ENCODE assay signal across 30 mouse cellular contexts in the genomic region with DNA sequence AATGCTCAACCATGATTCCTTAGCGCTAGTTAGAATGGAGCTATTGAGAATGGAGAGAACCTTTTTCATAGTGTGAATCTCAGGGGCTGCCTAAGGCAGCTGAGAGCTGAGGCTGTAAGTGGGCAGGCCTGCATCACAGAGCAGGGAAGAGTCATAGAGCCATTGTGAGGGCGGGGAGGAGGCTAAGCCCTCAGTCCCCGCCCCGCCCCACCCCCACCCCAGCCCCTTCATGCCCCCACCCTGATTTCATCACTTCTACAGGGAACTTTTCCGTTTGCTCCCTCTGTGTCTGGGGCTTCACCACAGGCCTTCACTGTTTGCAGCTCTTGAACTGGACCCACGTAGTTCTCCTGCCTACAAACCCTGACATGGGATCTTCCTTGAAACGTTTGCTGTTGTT. TPM values are rescaled to one million over a fixed set of nuclear protein-coding genes. Genes with fewer than 3 reads are reported as not detected.
DNase-seq lines count a peak whose midpoint lies in the region; ATAC-seq and TF ChIP-seq lines count a peak whose summit lies in the region.
"Had no signal": no experiment of that assay in that cellular context is flagged by ENCODE, and none has a peak within 500 bp of the region (broad histone marks: within the 10 kb centered on the region; RNA-seq: fewer than 3 reads in every experiment).

A gene (minus strand): TSS at position 101 of the 400 bp plus-strand sequence.

- ATAC-seq in liver, postnatal 0 days: no peak
- no peak for ATAC-seq in liver, embryonic 12.5 days
- ATAC-seq in liver, embryonic 14.5 days (ENCODE audit: insufficient read depth): no peak
- no peak for ATAC-seq in neural tube, embryonic 15.5 days (ENCODE audit: low FRiP score)
- ATAC-seq: CD4-positive, CD25-positive, alpha-beta regulatory T cell, adult 4 months; forebrain, embryonic 14.5 days; forebrain, embryonic 16.5 days had no signal

- H3K4me1 ChIP-seq in liver, postnatal 0 days (ENCODE audit: insufficient read depth): peaks cover 13% of the 10 kb centered on the region
- peaks cover 4% of the 10 kb centered on the region for H3K4me1 ChIP-seq in ES-Bruce4 (ENCODE audit: control insufficient read depth, insufficient read depth, low read length)
- peaks cover 76% of the 10 kb centered on the region for H3K4me1 ChIP-seq in liver, embryonic 12.5 days
- peaks cover 34 to 43% of the 10 kb centered on the region in 2 experiments for H3K4me1 ChIP-seq in liver, embryonic 14.5 days (replicated peaks; ENCODE audit: control insufficient read depth in 2 of 2, insufficient read depth in 2 of 2, low read length in 1 of 2)
- H3K4me1 ChIP-seq in neural tube, embryonic 15.5 days: peaks cover 10% of the 10 kb centered on the region; the same call in 1 of the 2 replicates
- H3K4me1 ChIP-seq: forebrain, embryonic 12.5 days had no signal

- no peak within 1 kb of the TSS for H3K27ac ChIP-seq in liver, postnatal 0 days (ENCODE audit: low read depth)
- H3K27ac ChIP-seq in ES-Bruce4 (ENCODE audit: insufficient read depth, low read length): 0 out of 2 replicates have a peak within 1 kb of the TSS, but pooled peaks have one; percentile 12
- peak within 1 kb of the TSS; percentile 58 for H3K27ac ChIP-seq in liver, embryonic 12.5 days
- H3K27ac ChIP-seq in liver, embryonic 14.5 days: peak within 1 kb of the TSS; percentile 28; the same call in 1 of the 2 replicates
- H3K27ac ChIP-seq in neural tube, embryonic 15.5 days (replicated peaks): no peak within 1 kb of the TSS
- no peak within 1 kb of the TSS for H3K27ac ChIP-seq in layer of hippocampus, adult 2 months
- no peak within 1 kb of the TSS for H3K27ac ChIP-seq in left cerebral cortex, adult 2 months
- H3K27ac ChIP-seq: embryonic facial prominence, embryonic 13.5 days; embryonic facial prominence, embryonic 15.5 days; forebrain, embryonic 10.5 days; forebrain, embryonic 12.5 days had no signal

- H3K27me3 ChIP-seq in liver, postnatal 0 days (ENCODE audit: insufficient read depth, low read length): peaks cover 8% of the 10 kb centered on the region; the same call in 1 of the 2 replicates
- H3K27me3 ChIP-seq in ES-Bruce4 (ENCODE audit: control insufficient read depth, insufficient read depth, low read length, poor library complexity, severe bottlenecking): no peaks in the 10 kb centered on the region
- peaks cover 23% of the 10 kb centered on the region for H3K27me3 ChIP-seq in liver, embryonic 12.5 days (replicated peaks)
- H3K27me3 ChIP-seq in liver, embryonic 14.5 days (ENCODE audit: control insufficient read depth, insufficient read depth, low read length): peaks cover 5% of the 10 kb centered on the region; the same call in 1 of the 2 replicates
- 0 out of 2 replicates have a peak, but pooled peaks cover 5% of the 10 kb centered on the region for H3K27me3 ChIP-seq in neural tube, embryonic 15.5 days (replicated peaks)
- H3K27me3 ChIP-seq: embryonic facial prominence, embryonic 13.5 days; embryonic facial prominence, embryonic 15.5 days had no signal

- no peak for TF ChIP-seq POLR2A in ES-Bruce4 (IDR thresholded peaks at IDR 0.05; ENCODE audit: insufficient read depth, low read length)

- 45% methylated on average over 7 of the region's 7 CpGs for WGBS in liver, postnatal 0 days (ENCODE audit: insufficient replicate concordance)
- WGBS in liver, embryonic 12.5 days (ENCODE audit: insufficient replicate concordance): 27% methylated on average over 7 of the region's 7 CpGs
- WGBS in liver, embryonic 14.5 days (ENCODE audit: insufficient replicate concordance): 22% methylated on average over 7 of the region's 7 CpGs
- 55% methylated on average over 7 of the region's 7 CpGs for WGBS in neural tube, embryonic 15.5 days

- no peak within 1 kb of the TSS for H3K4me3 ChIP-seq in liver, postnatal 0 days (ENCODE audit: low read depth, low read length)
- H3K4me3 ChIP-seq in ES-Bruce4 (ENCODE audit: low read depth, low read length): no peak within 1 kb of the TSS
- H3K4me3 ChIP-seq in liver, embryonic 12.5 days: no peak within 1 kb of the TSS
- H3K4me3 ChIP-seq in liver, embryonic 14.5 days (ENCODE audit: insufficient read depth in 1 of 2, low read depth in 2 of 2, low read length in 2 of 2): no peak within 1 kb of the TSS
- H3K4me3 ChIP-seq in neural tube, embryonic 15.5 days (replicated peaks): no peak within 1 kb of the TSS
- no peak within 1 kb of the TSS for H3K4me3 ChIP-seq in layer of hippocampus, adult 2 months
- no peak within 1 kb of the TSS for H3K4me3 ChIP-seq in left cerebral cortex, adult 2 months
- H3K4me3 ChIP-seq: embryonic facial prominence, embryonic 13.5 days; embryonic facial prominence, embryonic 15.5 days; erythroblast, embryonic 14.5 days; forebrain, embryonic 10.5 days; forebrain, embryonic 12.5 days had no signal

- intact Hi-C loops in left cerebral cortex, adult 2 months (cut with DNase I): no loop called here

- TF ChIP-seq CTCF in liver, postnatal 0 days (IDR thresholded peaks at IDR 0.05; ENCODE audit: low read depth): no peak
- no peak for TF ChIP-seq CTCF in ES-Bruce4 (IDR thresholded peaks at IDR 0.05; ENCODE audit: low read depth, low read length)
- no peak for TF ChIP-seq CTCF in liver, embryonic 14.5 days (IDR thresholded peaks at IDR 0.05; ENCODE audit: low read depth)
- no peak for TF ChIP-seq CTCF in layer of hippocampus, adult 2 months (conservative IDR thresholded peaks at IDR 0.05)
- no peak for TF ChIP-seq CTCF in left cerebral cortex, adult 2 months (IDR thresholded peaks at IDR 0.05)

- no peak for TF ChIP-seq EP300 in liver, postnatal 0 days (IDR thresholded peaks at IDR 0.05; ENCODE audit: low read depth)
- no peak for TF ChIP-seq EP300 in ES-Bruce4 (IDR thresholded peaks at IDR 0.05; ENCODE audit: insufficient read depth, low read depth, low read length)
- TF ChIP-seq EP300 in liver, embryonic 14.5 days (IDR thresholded peaks at IDR 0.05; ENCODE audit: low read depth): no peak

- no peaks in the 10 kb centered on the region for H3K9me3 ChIP-seq in liver, postnatal 0 days (ENCODE audit: low read length)
- no peaks in the 10 kb centered on the region for H3K9me3 ChIP-seq in ES-Bruce4 (replicated peaks; ENCODE audit: control insufficient read depth, insufficient read depth, low read length, poor library complexity, severe bottlenecking)
- no peaks in the 10 kb centered on the region for H3K9me3 ChIP-seq in liver, embryonic 12.5 days (replicated peaks)
- H3K9me3 ChIP-seq in liver, embryonic 14.5 days (ENCODE audit: control insufficient read depth, low read length): no peaks in the 10 kb centered on the region
- H3K9me3 ChIP-seq in neural tube, embryonic 15.5 days (replicated peaks): no peaks in the 10 kb centered on the region
- H3K9me3 ChIP-seq: embryonic facial prominence, embryonic 13.5 days; embryonic facial prominence, embryonic 15.5 days; forebrain, embryonic 10.5 days; forebrain, embryonic 12.5 days had no signal

- no peak within 1 kb of the TSS for H3K9ac ChIP-seq in liver, postnatal 0 days (replicated peaks)
- no peak within 1 kb of the TSS for H3K9ac ChIP-seq in ES-Bruce4 (ENCODE audit: low read depth, poor library complexity, severe bottlenecking)
- peak within 1 kb of the TSS; percentile 34; the same call in 1 of the 2 replicates for H3K9ac ChIP-seq in liver, embryonic 12.5 days
- no peak within 1 kb of the TSS for H3K9ac ChIP-seq in liver, embryonic 14.5 days (replicated peaks)
- H3K9ac ChIP-seq in neural tube, embryonic 15.5 days (replicated peaks): no peak within 1 kb of the TSS
- H3K9ac ChIP-seq: embryonic facial prominence, embryonic 13.5 days; embryonic facial prominence, embryonic 15.5 days; forebrain, embryonic 12.5 days had no signal

- no peaks in the 10 kb centered on the region for H3K36me3 ChIP-seq in liver, postnatal 0 days (replicated peaks; ENCODE audit: insufficient read depth, low read length)
- no peaks in the 10 kb centered on the region for H3K36me3 ChIP-seq in ES-Bruce4 (ENCODE audit: control insufficient read depth, insufficient read depth, low read length, poor library complexity, severe bottlenecking)
- no peaks in the 10 kb centered on the region for H3K36me3 ChIP-seq in liver, embryonic 12.5 days
- H3K36me3 ChIP-seq in liver, embryonic 14.5 days (replicated peaks; ENCODE audit: control insufficient read depth, insufficient read depth, low read depth): no peaks in the 10 kb centered on the region
- H3K36me3 ChIP-seq in neural tube, embryonic 15.5 days: no peaks in the 10 kb centered on the region
- H3K36me3 ChIP-seq: embryonic facial prominence, embryonic 13.5 days; embryonic facial prominence, embryonic 15.5 days; forebrain, embryonic 10.5 days; forebrain, embryonic 12.5 days had no signal

- H3K4me2 ChIP-seq in liver, postnatal 0 days (ENCODE audit: low read depth, low read length): no peak within 1 kb of the TSS
- peak within 1 kb of the TSS; percentile 27; the same call in 1 of the 2 replicates for H3K4me2 ChIP-seq in liver, embryonic 12.5 days
- H3K4me2 ChIP-seq in liver, embryonic 14.5 days (ENCODE audit: low read depth): no peak within 1 kb of the TSS
- H3K4me2 ChIP-seq in neural tube, embryonic 15.5 days: no peak within 1 kb of the TSS
- H3K4me2 ChIP-seq: embryonic facial prominence, embryonic 13.5 days; embryonic facial prominence, embryonic 15.5 days; forebrain, embryonic 12.5 days had no signal

- peak; percentile 40 for DNase-seq in liver
- no peak for DNase-seq in liver, postnatal 0 days
- no peak for DNase-seq in liver, embryonic 14.5 days (ENCODE audit: low read depth in 3 of 3, low spot score in 3 of 3)
- no peak for DNase-seq in layer of hippocampus, adult 2 months (ENCODE audit: low spot score in 2 of 2)
- no peak for DNase-seq in left cerebral cortex, adult 2 months (ENCODE audit: extremely low spot score in 1 of 2, low spot score in 2 of 2)
- DNase-seq: adrenal gland, adult 8-10 months; adrenal gland, postnatal 14 days; adrenal gland, postnatal 36 days; B cell, adult 2 months; cerebellum, adult 11-12 months; cerebellum, adult 2 months; cerebellum, adult 9-10 months; cerebellum, postnatal 10 days; cerebellum, postnatal 25 days; embryo, embryonic 11 days had no signal

RNA-seq across cellular contexts. Expression of the gene that starts here (rescaled TPM):
- not detected in 2 replicates for polyA plus RNA-seq in liver, postnatal 0 days (2015; fragmentation: Nextera tagmentation; extraction: Ambion mirVana)
- polyA plus RNA-seq in ES-Bruce4 (2011; ENCODE audit: insufficient read depth, insufficient read length, low read depth, missing spikeins): not detected in 2 replicates
- polyA plus RNA-seq in liver, embryonic 12.5 days (2016; fragmentation: Nextera tagmentation; extraction: Ambion mirVana): not detected in 2 replicates
- 0.02 TPM in 1 of 2 replicates, not detected in the other for polyA plus RNA-seq in liver, embryonic 14.5 days (2012; rRNA removed)
- polyA plus RNA-seq in liver, embryonic 14.5 days (2014; fragmentation: Nextera tagmentation; extraction: Ambion mirVana): 0.03 TPM in 1 of 2 replicates, not detected in the other
- polyA plus RNA-seq in neural tube, embryonic 15.5 days (2015; fragmentation: Nextera tagmentation; extraction: Ambion mirVana): not detected in 2 replicates
- total RNA-seq in layer of hippocampus, adult 2 months (2021): not detected
- total RNA-seq in left cerebral cortex, adult 2 months (2021): not detected
- total RNA-seq: adrenal gland, adult 18-20 months; adrenal gland, adult 8-10 months; adrenal gland, postnatal 14 days; adrenal gland, postnatal 36 days; CH12.LX; MEL had no signal
- polyA plus RNA-seq: CD4-positive, CD25-positive, alpha-beta regulatory T cell, adult 4 months; embryonic facial prominence, embryonic 11.5 days; embryonic facial prominence, embryonic 13.5 days; embryonic facial prominence, embryonic 15.5 days; forebrain, embryonic 10.5 days; forebrain, embryonic 12.5 days; forebrain, embryonic 14.5 days; forebrain, embryonic 16.5 days had no signal

Comparison
In these comparisons a context has a peak if more than half of its experiments do, and no peak if none do; other contexts are left out.
1. H3K27ac ChIP-seq: peak in ES-Bruce4 (single experiment), liver, embryonic 12.5 days (single experiment) and liver, embryonic 14.5 days (single experiment); none in liver, postnatal 0 days (single experiment), neural tube, embryonic 15.5 days (single experiment), layer of hippocampus, adult 2 months (single experiment) and left cerebral cortex, adult 2 months (single experiment).